Mouse (Mus musculus) G1E (cell line): Measurements from ENCODE around the gene Fam169b.

Experiments
- CTCF ChIP-seq: IDR thresholded peaks from 2 replicates; pipeline ENCODE4 v1.5.1; 2012; ENCODE audit warnings: low read depth, low read length, inconsistent platforms, mixed read lengths
- GATA1 ChIP-seq: IDR thresholded peaks from 2 replicates; pipeline ENCODE4 v1.6.1; 2012; ENCODE audit warnings: borderline replicate concordance, low read length, inconsistent platforms, mixed read lengths
- POLR2AphosphoS5 ChIP-seq: IDR thresholded peaks from 2 replicates; pipeline ENCODE4 v1.6.1; 2012; ENCODE audit warnings: low read depth, low read length, inconsistent platforms; ENCODE audit not compliant: insufficient replicate concordance
- TAL1 ChIP-seq: conservative IDR thresholded peaks from 2 replicates; pipeline ENCODE4 v1.6.1; 2012; ENCODE audit warnings: low read depth, low read length, inconsistent platforms, mixed read lengths

GRCm38 (mm10) chr7:68287582-68287981 is 13.9 kb downstream of the Fam169b start:
- TF ChIP-seq CTCF (no peak), POLR2AphosphoS5 (no peak), GATA1 (no peak), TAL1 (no peak)
